ENCODE assay signal across 22 mouse cellular contexts in the genomic region with DNA sequence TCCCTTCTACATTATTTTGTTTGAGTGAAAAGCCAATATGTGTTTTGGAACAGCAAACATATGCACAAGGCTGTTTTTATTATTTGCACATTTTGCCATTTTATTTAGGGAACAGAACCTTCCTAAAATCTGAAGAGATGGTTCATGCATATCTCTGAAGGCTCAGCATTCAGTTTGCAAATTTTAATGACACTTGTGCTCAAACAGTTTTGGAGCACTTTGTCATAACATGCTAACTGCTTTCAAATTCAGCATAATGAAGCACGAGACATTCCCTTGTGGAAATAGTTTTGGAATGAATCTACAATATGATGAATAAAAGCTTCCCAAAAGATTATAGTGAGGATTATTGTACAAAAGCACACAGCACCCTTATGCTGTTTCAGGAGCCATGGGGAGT.
DNase-seq lines count a peak whose midpoint lies in the region; ATAC-seq lines count a peak whose summit lies in the region.
"Had no signal": no experiment of that assay in that cellular context is flagged by ENCODE, and none has a peak within 500 bp of the region (broad histone marks: within the 10 kb centered on the region; RNA-seq: fewer than 3 reads in every experiment).

No protein-coding gene starts in this region.

- no peak overlapping the region for H3K9ac ChIP-seq in forebrain, embryonic 16.5 days (replicated peaks; ENCODE audit: low read depth, low read length)
- no peak overlapping the region for H3K9ac ChIP-seq in forebrain, embryonic 11.5 days (ENCODE audit: low read length)
- H3K9ac ChIP-seq: forebrain, embryonic 15.5 days; heart, embryonic 15.5 days; hindbrain, embryonic 14.5 days; intestine, embryonic 15.5 days had no signal

- H3K27me3 ChIP-seq in forebrain, embryonic 16.5 days (replicated peaks; ENCODE audit: control insufficient read depth, insufficient read depth, low read length), result no peaks in the 10 kb centered on the region
- H3K27me3 ChIP-seq in forebrain, embryonic 11.5 days (ENCODE audit: control insufficient read depth, insufficient read depth, low read length), result no peaks in the 10 kb centered on the region
- H3K27me3 ChIP-seq: CH12.LX; forebrain, embryonic 15.5 days; heart, embryonic 15.5 days; intestine, embryonic 15.5 days had no signal

- 45% methylated on average over 1 of the region's 1 CpGs for WGBS in forebrain, embryonic 16.5 days
- 89% methylated on average over 1 of the region's 1 CpGs for WGBS in forebrain, embryonic 11.5 days

- no peaks in the 10 kb centered on the region for H3K36me3 ChIP-seq in forebrain, embryonic 16.5 days (ENCODE audit: control insufficient read depth, insufficient read depth)
- H3K36me3 ChIP-seq in forebrain, embryonic 11.5 days (ENCODE audit: control insufficient read depth, insufficient read depth, low read length), result no peaks in the 10 kb centered on the region
- H3K36me3 ChIP-seq: forebrain, embryonic 15.5 days; heart, embryonic 15.5 days; hindbrain, embryonic 10.5 days; intestine, embryonic 15.5 days had no signal

- peak; percentile 61 for ATAC-seq in forebrain, embryonic 16.5 days
- no peak for ATAC-seq in forebrain, embryonic 11.5 days (replicated peaks; ENCODE audit: low FRiP score)
- ATAC-seq: forebrain, embryonic 15.5 days; intestine, embryonic 15.5 days had no signal

- no peaks in the 10 kb centered on the region for H3K4me1 ChIP-seq in forebrain, embryonic 16.5 days (replicated peaks; ENCODE audit: control insufficient read depth, insufficient read depth, low read length)
- no peaks in the 10 kb centered on the region for H3K4me1 ChIP-seq in forebrain, embryonic 11.5 days (replicated peaks; ENCODE audit: control insufficient read depth, insufficient read depth, low read length)
- H3K4me1 ChIP-seq: forebrain, embryonic 15.5 days; heart, embryonic 15.5 days; hindbrain, embryonic 10.5 days; intestine, embryonic 15.5 days had no signal

- H3K27ac ChIP-seq in forebrain, embryonic 16.5 days (ENCODE audit: low read length), result no peak overlapping the region
- H3K27ac ChIP-seq in forebrain, embryonic 11.5 days (ENCODE audit: low read depth, low read length), result no peak overlapping the region
- H3K27ac ChIP-seq: forebrain, embryonic 15.5 days; heart, adult 2 months; heart, embryonic 15.5 days; hindbrain, embryonic 10.5 days; hindbrain, embryonic 14.5 days; intestine, embryonic 15.5 days had no signal

- H3K9me3 ChIP-seq in forebrain, embryonic 16.5 days (ENCODE audit: control insufficient read depth, low read length), result no peaks in the 10 kb centered on the region
- H3K9me3 ChIP-seq in forebrain, embryonic 11.5 days (ENCODE audit: control insufficient read depth, low read length), result no peaks in the 10 kb centered on the region
- H3K9me3 ChIP-seq: forebrain, embryonic 15.5 days; heart, embryonic 15.5 days; hindbrain, embryonic 10.5 days; intestine, embryonic 15.5 days had no signal

- DNase-seq in forebrain, embryonic 11.5 days (ENCODE audit: low spot score), result no peak
- peak; percentile 0 for DNase-seq in layer of hippocampus, adult 9-10 months (ENCODE audit: low spot score)
- no peak for DNase-seq in layer of hippocampus, postnatal 36 days
- peak; percentile 47 for DNase-seq in brain, adult 2 months (ENCODE audit: low read depth, low spot score)
- DNase-seq in telencephalon, adult 2 months (ENCODE audit: low read depth, low spot score), result peak; percentile 34
- DNase-seq in adrenal gland, postnatal 14 days, result no peak
- DNase-seq: adrenal gland, adult 2 months; adrenal gland, postnatal 36 days; cerebellum, adult 18-20 months; cerebellum, adult 9-11 months; gastrocnemius, postnatal 14 days; heart, adult 2 months; heart, postnatal 14 days; kidney, adult 18-20 months had no signal

- no peak overlapping the region for H3K4me3 ChIP-seq in forebrain, embryonic 16.5 days (replicated peaks; ENCODE audit: low read length)
- H3K4me3 ChIP-seq in forebrain, embryonic 11.5 days (ENCODE audit: low read depth, low read length), result no peak overlapping the region
- H3K4me3 ChIP-seq: forebrain, embryonic 15.5 days; heart, adult 2 months; heart, embryonic 15.5 days; hindbrain, embryonic 10.5 days; intestine, embryonic 15.5 days had no signal

- H3K4me2 ChIP-seq in forebrain, embryonic 16.5 days (ENCODE audit: low read length), result no peak overlapping the region
- H3K4me2 ChIP-seq in forebrain, embryonic 11.5 days (ENCODE audit: low read depth, low read length, severe bottlenecking), result no peak overlapping the region
- H3K4me2 ChIP-seq: forebrain, embryonic 15.5 days; heart, embryonic 11.5 days; heart, embryonic 15.5 days; hindbrain, embryonic 14.5 days; intestine, embryonic 15.5 days had no signal

Comparison
In these comparisons a context has a peak if more than half of its experiments do, and no peak if none do; other contexts are left out.
1. DNase-seq: peak in layer of hippocampus, adult 9-10 months (single experiment), brain, adult 2 months (single experiment) and telencephalon, adult 2 months (single experiment); none in forebrain, embryonic 11.5 days (single experiment), layer of hippocampus, postnatal 36 days (0 of 2) and adrenal gland, postnatal 14 days (single experiment).